Comparison of ENCODE assay signal across 7 mouse cellular contexts in genomic region chr1:64018466-64019077, GRCm38 (mm10).
DNase-seq lines count a peak whose midpoint lies in the region; ATAC-seq and TF ChIP-seq lines count a peak whose summit lies in the region.

No protein-coding gene starts in this region.

- no peaks in the 10 kb centered on the region for H3K27me3 ChIP-seq in embryonic facial prominence, embryonic 15.5 days
- no peaks in the 10 kb centered on the region for H3K27me3 ChIP-seq in intestine, postnatal 0 days (replicated peaks; ENCODE audit: control insufficient read depth, insufficient read depth, low read length)
- no peaks in the 10 kb centered on the region for H3K27me3 ChIP-seq in lung, embryonic 16.5 days (ENCODE audit: control insufficient read depth, insufficient read depth, low read depth, low read length)
- no peaks in the 10 kb centered on the region; the same call in 1 of the 2 replicates for H3K27me3 ChIP-seq in thymus, adult 2 months (ENCODE audit: control insufficient read depth, insufficient read depth, low read length)

- 0 out of 2 replicates have a peak overlapping the region, but pooled peaks have one; percentile 19 for H3K4me2 ChIP-seq in embryonic facial prominence, embryonic 15.5 days (replicated peaks)
- peak overlapping the region; percentile 21 for H3K4me2 ChIP-seq in intestine, postnatal 0 days (replicated peaks; ENCODE audit: low read depth)
- H3K4me2 ChIP-seq in lung, embryonic 16.5 days (ENCODE audit: low read depth, low read length), result peak overlapping the region; percentile 32

- TF ChIP-seq POLR2A in brain, embryonic 14.5 days (IDR thresholded peaks at IDR 0.05; ENCODE audit: borderline replicate concordance, extremely low read depth, insufficient read depth, insufficient read length, poor library complexity, severe bottlenecking), result no peak
- no peak for TF ChIP-seq POLR2A in thymus, adult 2 months (IDR thresholded peaks at IDR 0.05; ENCODE audit: control insufficient read depth, extremely low read depth, insufficient read depth, low read length, poor library complexity)

- WGBS in embryonic facial prominence, embryonic 15.5 days, result 41% methylated on average over 16 of the region's 16 CpGs
- 46% methylated on average over 16 of the region's 16 CpGs for WGBS in intestine, postnatal 0 days
- WGBS in lung, embryonic 16.5 days, result 29% methylated on average over 16 of the region's 16 CpGs
- WGBS in thymus, adult 2 months, result 33% methylated on average over 16 of the region's 16 CpGs

- peak; percentile 47 for DNase-seq in brain, embryonic 14.5 days (ENCODE audit: low read depth)
- DNase-seq in thymus, adult 2 months, result no peak
- no peak for DNase-seq in thymus, postnatal 0 days (ENCODE audit: low spot score)
- DNase-seq in spleen, postnatal 36 days (ENCODE audit: low spot score in 2 of 2), result no peak

- ATAC-seq in embryonic facial prominence, embryonic 15.5 days (ENCODE audit: insufficient number of reproducible peaks, low FRiP score, low TSS enrichment, low read depth), result no peak; the same call in 1 of the 2 replicates
- no peak for ATAC-seq in intestine, postnatal 0 days
- ATAC-seq in lung, embryonic 16.5 days (ENCODE audit: low read depth), result peak; percentile 81

- peaks cover 17% of the 10 kb centered on the region for H3K4me1 ChIP-seq in embryonic facial prominence, embryonic 15.5 days
- H3K4me1 ChIP-seq in intestine, postnatal 0 days (replicated peaks; ENCODE audit: control insufficient read depth, insufficient read depth, low read length), result no peaks in the 10 kb centered on the region
- H3K4me1 ChIP-seq in lung, embryonic 16.5 days (replicated peaks; ENCODE audit: control insufficient read depth, insufficient read depth, low read length), result peaks cover 13% of the 10 kb centered on the region
- peaks cover 6% of the 10 kb centered on the region for H3K4me1 ChIP-seq in thymus, adult 2 months (replicated peaks; ENCODE audit: control insufficient read depth, insufficient read depth, low read length)

- H3K9me3 ChIP-seq in embryonic facial prominence, embryonic 15.5 days (replicated peaks), result no peaks in the 10 kb centered on the region
- no peaks in the 10 kb centered on the region for H3K9me3 ChIP-seq in intestine, postnatal 0 days (ENCODE audit: control insufficient read depth)
- no peaks in the 10 kb centered on the region; the same call in 1 of the 2 replicates for H3K9me3 ChIP-seq in lung, embryonic 16.5 days (ENCODE audit: control insufficient read depth, low read length)

- no peak overlapping the region for H3K9ac ChIP-seq in embryonic facial prominence, embryonic 15.5 days
- no peak overlapping the region for H3K9ac ChIP-seq in intestine, postnatal 0 days (ENCODE audit: low read depth, low read length)
- 0 out of 2 replicates have a peak overlapping the region, but pooled peaks have one; percentile 5 for H3K9ac ChIP-seq in lung, embryonic 16.5 days (ENCODE audit: low read length)

- no peak for TF ChIP-seq CTCF in brain, embryonic 14.5 days (IDR thresholded peaks at IDR 0.05; ENCODE audit: borderline replicate concordance, extremely low read depth, insufficient read depth, insufficient read length)
- no peak for TF ChIP-seq CTCF in intestine, postnatal 0 days (IDR thresholded peaks at IDR 0.05; ENCODE audit: low read depth)
- TF ChIP-seq CTCF in thymus, adult 2 months (IDR thresholded peaks at IDR 0.05; ENCODE audit: borderline replicate concordance, control insufficient read depth, extremely low read depth, insufficient read depth, low read length, poor library complexity), result no peak

- H3K27ac ChIP-seq in embryonic facial prominence, embryonic 15.5 days (replicated peaks), result no peak overlapping the region
- H3K27ac ChIP-seq in intestine, postnatal 0 days (ENCODE audit: low read depth, low read length), result no peak overlapping the region
- peak overlapping the region; percentile 62 for H3K27ac ChIP-seq in lung, embryonic 16.5 days (ENCODE audit: low read length)
- H3K27ac ChIP-seq in thymus, adult 2 months (ENCODE audit: control insufficient read depth, insufficient read depth, low read length), result no peak overlapping the region

- no peaks in the 10 kb centered on the region for H3K36me3 ChIP-seq in embryonic facial prominence, embryonic 15.5 days
- no peaks in the 10 kb centered on the region for H3K36me3 ChIP-seq in intestine, postnatal 0 days (ENCODE audit: control insufficient read depth, insufficient read depth)
- no peaks in the 10 kb centered on the region for H3K36me3 ChIP-seq in lung, embryonic 16.5 days (ENCODE audit: control insufficient read depth, insufficient read depth, low read length)
- no peaks in the 10 kb centered on the region for H3K36me3 ChIP-seq in thymus, adult 2 months (ENCODE audit: control insufficient read depth, insufficient read depth, low read length)

- no peak overlapping the region for H3K4me3 ChIP-seq in embryonic facial prominence, embryonic 15.5 days (replicated peaks)
- H3K4me3 ChIP-seq in intestine, postnatal 0 days (ENCODE audit: low read depth, low read length), result no peak overlapping the region
- no peak overlapping the region for H3K4me3 ChIP-seq in lung, embryonic 16.5 days (ENCODE audit: low read length)
- no peak overlapping the region for H3K4me3 ChIP-seq in thymus, adult 2 months (ENCODE audit: control insufficient read depth, insufficient read depth, low read length)
